Comparison of ENCODE assay signal across 8 mouse cellular contexts in the genomic region with DNA sequence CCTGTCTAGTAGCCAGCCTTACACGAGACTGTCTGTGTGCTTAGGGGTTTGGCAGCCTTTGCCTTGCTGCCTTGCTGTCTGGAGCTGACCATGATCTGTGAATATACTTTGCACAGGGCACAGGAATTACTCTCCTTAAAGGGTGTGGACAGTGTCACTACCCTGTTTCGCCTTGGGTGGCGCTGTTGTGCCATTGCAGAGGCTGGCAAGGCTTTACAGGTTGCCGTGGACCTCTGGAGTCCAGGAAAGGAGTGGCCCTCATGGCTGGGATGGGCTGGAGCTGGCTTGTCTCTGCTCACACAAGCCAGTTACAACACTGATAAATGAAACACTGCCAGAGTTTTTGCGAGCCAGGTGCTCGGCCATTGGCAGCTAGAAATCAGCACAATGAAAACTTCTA.
DNase-seq lines count a peak whose midpoint lies in the region; ATAC-seq and TF ChIP-seq lines count a peak whose summit lies in the region.

No protein-coding gene starts in this region.

- no peak overlapping the region for H3K4me2 ChIP-seq in forebrain, embryonic 16.5 days (ENCODE audit: low read length)

- no peak overlapping the region for H3K9ac ChIP-seq in forebrain, embryonic 16.5 days (replicated peaks; ENCODE audit: low read depth, low read length)

- H3K4me1 ChIP-seq in forebrain, embryonic 10.5 days, result peaks cover 12% of the 10 kb centered on the region
- no peaks in the 10 kb centered on the region for H3K4me1 ChIP-seq in forebrain, embryonic 16.5 days (replicated peaks; ENCODE audit: control insufficient read depth, insufficient read depth, low read length)
- no peaks in the 10 kb centered on the region for H3K4me1 ChIP-seq in testis, adult 2 months (ENCODE audit: control insufficient read depth, insufficient read depth, low read length)
- no peaks in the 10 kb centered on the region for H3K4me1 ChIP-seq in cortical plate, adult 2 months (ENCODE audit: control insufficient read depth, insufficient read depth, low read length)

- no peaks in the 10 kb centered on the region for H3K27me3 ChIP-seq in forebrain, embryonic 10.5 days (ENCODE audit: poor library complexity, severe bottlenecking)
- H3K27me3 ChIP-seq in forebrain, embryonic 16.5 days (replicated peaks; ENCODE audit: control insufficient read depth, insufficient read depth, low read length), result no peaks in the 10 kb centered on the region
- no peaks in the 10 kb centered on the region for H3K27me3 ChIP-seq in testis, adult 2 months (ENCODE audit: control insufficient read depth, insufficient read depth, low read length)

- no peak overlapping the region for H3K4me3 ChIP-seq in forebrain, embryonic 10.5 days
- no peak overlapping the region for H3K4me3 ChIP-seq in forebrain, embryonic 16.5 days (replicated peaks; ENCODE audit: low read length)
- H3K4me3 ChIP-seq in testis, adult 2 months (ENCODE audit: control insufficient read depth, low read depth, low read length), result no peak overlapping the region
- H3K4me3 ChIP-seq in cortical plate, adult 2 months (ENCODE audit: insufficient read depth, low read length), result no peak overlapping the region

- no peak for TF ChIP-seq POLR2A in testis, adult 2 months (IDR thresholded peaks at IDR 0.05; ENCODE audit: control insufficient read depth, low read depth, low read length)
- TF ChIP-seq POLR2A in cortical plate, adult 2 months (IDR thresholded peaks at IDR 0.05; ENCODE audit: extremely low read depth, insufficient read depth, low read length), result no peak

- 48% methylated on average over 6 of the region's 6 CpGs for WGBS in forebrain, embryonic 10.5 days
- 46% methylated on average over 6 of the region's 6 CpGs for WGBS in forebrain, embryonic 16.5 days

- ATAC-seq in forebrain, embryonic 16.5 days, result no peak

- H3K9me3 ChIP-seq in forebrain, embryonic 10.5 days, result no peaks in the 10 kb centered on the region
- H3K9me3 ChIP-seq in forebrain, embryonic 16.5 days (ENCODE audit: control insufficient read depth, low read length), result no peaks in the 10 kb centered on the region

- no peak overlapping the region for H3K27ac ChIP-seq in forebrain, embryonic 10.5 days
- no peak overlapping the region for H3K27ac ChIP-seq in forebrain, embryonic 16.5 days (ENCODE audit: low read length)
- no peak overlapping the region for H3K27ac ChIP-seq in testis, adult 2 months (ENCODE audit: control insufficient read depth, insufficient read depth, low read depth, low read length)
- H3K27ac ChIP-seq in cortical plate, adult 2 months (ENCODE audit: insufficient read depth, low read length), result no peak overlapping the region

- peak; percentile 95 for TF ChIP-seq CTCF in testis, adult 2 months (IDR thresholded peaks at IDR 0.05; ENCODE audit: control insufficient read depth, insufficient read depth, insufficient replicate concordance, low read depth, low read length)
- TF ChIP-seq CTCF in cortical plate, adult 2 months (IDR thresholded peaks at IDR 0.05; ENCODE audit: extremely low read depth, insufficient read depth, low read length), result peak; percentile 34; the same call in 1 of the 2 replicates

- peak; percentile 39 for DNase-seq in forebrain, embryonic 10.5 days (ENCODE audit: extremely low spot score, low spot score)
- no peak for DNase-seq in testis, postnatal 14 days (ENCODE audit: low spot score)
- peak; percentile 71 for DNase-seq in kidney, postnatal 10 days
- DNase-seq in ovary, postnatal 36 days (ENCODE audit: low spot score), result peak; percentile 51
- no peak for DNase-seq in spleen, postnatal 36 days (ENCODE audit: low spot score in 2 of 2)

- no peaks in the 10 kb centered on the region for H3K36me3 ChIP-seq in forebrain, embryonic 10.5 days (replicated peaks)
- no peaks in the 10 kb centered on the region for H3K36me3 ChIP-seq in forebrain, embryonic 16.5 days (ENCODE audit: control insufficient read depth, insufficient read depth)
- H3K36me3 ChIP-seq in testis, adult 2 months (ENCODE audit: control insufficient read depth, insufficient read depth, low read length), result no peaks in the 10 kb centered on the region

Comparison
In these comparisons a context has a peak if more than half of its experiments do, and no peak if none do; other contexts are left out.
1. DNase-seq: peak in forebrain, embryonic 10.5 days (single experiment), kidney, postnatal 10 days (single experiment) and ovary, postnatal 36 days (single experiment); none in testis, postnatal 14 days (single experiment) and spleen, postnatal 36 days (0 of 2).